Mouse (Mus musculus): ENCODE data around the gene Fbxw5. TPM values are rescaled to one million over a fixed set of nuclear protein-coding genes. Genes with fewer than 3 reads are reported as not detected.
"Not testable (repeated sequence)": the region's sequence is repeated elsewhere in the genome, so short reads cannot be mapped to it uniquely, and the experiment has no call there.

Fbxw5 gene
- polyA plus RNA-seq, 1 experiment, result 59.4 TPM

DNA sequence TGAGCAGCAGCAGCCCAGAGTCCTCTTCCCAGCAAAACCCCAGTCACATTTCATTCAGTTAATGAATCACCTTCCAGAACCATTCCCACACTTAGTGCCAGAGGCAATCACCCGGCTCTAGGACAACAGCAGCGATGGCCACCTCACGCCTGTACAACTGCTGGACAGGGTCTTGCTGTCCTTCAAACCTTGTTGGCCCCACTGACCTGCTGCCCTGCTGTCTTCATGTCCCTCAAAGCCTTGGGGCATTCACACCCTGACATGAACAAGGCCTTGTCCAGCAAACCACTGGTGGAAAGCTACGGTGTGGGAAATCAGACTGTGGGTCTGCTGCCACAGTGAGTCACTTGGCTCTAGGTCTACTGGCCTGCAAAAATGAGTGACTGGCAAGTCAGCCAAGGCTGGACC, 40.0 kb downstream of the Fbxw5 start:
- no peak for TF ChIP-seq POLR2A (IDR thresholded peaks at IDR 0.05; ENCODE audit: borderline replicate concordance, insufficient read depth, low read length)
- TF ChIP-seq CTCF (IDR thresholded peaks at IDR 0.05; ENCODE audit: borderline replicate concordance, insufficient read depth, low read depth, low read length), result no peak
- Histone ChIP-seq H3K4me1 (ENCODE audit: control insufficient read depth, insufficient read depth, low read length) (peaks cover 6% of the 10 kb centered on the region; the same call in 1 of the 2 replicates), H3K4me3 (replicated peaks; ENCODE audit: insufficient read depth, low read depth, low read length) (no peak overlapping the region), H3K27ac (ENCODE audit: insufficient read depth, low read length) (no peak overlapping the region), H3K27me3 (ENCODE audit: control insufficient read depth, insufficient read depth, low read length) (no peaks in the 10 kb centered on the region)
- no peak for DNase-seq
- WGBS, result 89% methylated on average over 4 of the region's 4 CpGs

- Histone ChIP-seq H3K4me1 (ENCODE audit: control insufficient read depth, insufficient read depth, low read length) (peaks cover 6% of the 10 kb centered on the region; the same call in 1 of the 2 replicates), H3K27me3 (ENCODE audit: control insufficient read depth, insufficient read depth, low read length) (no peaks in the 10 kb centered on the region), H3K4me3 (replicated peaks; ENCODE audit: insufficient read depth, low read depth, low read length) (no peak overlapping the region), H3K27ac (ENCODE audit: insufficient read depth, low read length) (no peak overlapping the region)
- DNase-seq, result no peak
- WGBS, result 91% methylated on average over 10 of the region's 10 CpGs
- TF ChIP-seq CTCF (IDR thresholded peaks at IDR 0.05; ENCODE audit: borderline replicate concordance, insufficient read depth, low read depth, low read length) (no peak), POLR2A (IDR thresholded peaks at IDR 0.05; ENCODE audit: borderline replicate concordance, insufficient read depth, low read length) (no peak)
Measured at GRCm38 (mm10) chr2:25541644-25542367, 41.3 kb downstream of the Fbxw5 start.

DNA sequence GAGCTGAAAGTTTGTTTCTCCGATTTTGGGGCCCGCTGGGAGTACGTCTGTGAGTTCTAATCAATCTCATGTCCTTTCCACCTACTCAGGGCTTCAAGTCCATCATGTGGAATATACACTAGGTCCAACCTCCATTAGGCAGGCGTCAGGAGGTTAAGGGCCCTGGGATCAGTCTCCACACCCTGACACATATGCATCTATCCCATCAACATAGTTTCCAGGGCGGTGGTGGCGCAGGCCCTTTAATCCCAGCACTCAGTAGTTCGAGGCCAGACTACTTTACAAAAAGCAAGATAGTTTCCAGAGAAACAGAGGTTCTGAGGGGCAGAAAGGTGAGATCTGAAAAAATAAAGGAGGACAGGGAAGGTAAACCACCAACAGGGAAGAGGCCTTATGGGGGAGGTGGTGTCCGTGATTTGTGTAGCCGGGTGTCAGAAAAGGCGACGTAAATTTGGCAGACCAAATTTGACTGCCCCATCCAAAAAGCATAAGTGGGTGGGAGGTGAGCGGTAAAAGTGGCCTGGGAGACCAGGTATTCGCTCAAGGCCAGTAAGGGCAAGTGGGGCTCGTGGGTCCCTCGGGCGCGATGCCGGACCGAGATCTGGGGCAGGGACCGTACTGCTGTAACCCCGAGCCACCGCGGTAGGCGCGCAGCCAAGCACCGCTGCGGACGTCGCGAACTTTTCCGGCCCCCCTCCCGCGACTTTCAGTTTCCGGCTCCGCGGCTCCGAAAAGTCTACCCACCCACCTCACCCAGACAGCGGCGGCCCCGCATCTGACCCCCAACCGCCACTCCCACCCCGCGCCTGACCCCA, 45.7 kb downstream of the Fbxw5 start:
- Histone ChIP-seq H3K27me3 (ENCODE audit: control insufficient read depth, insufficient read depth, low read length) (no peaks in the 10 kb centered on the region), H3K4me1 (ENCODE audit: control insufficient read depth, insufficient read depth, low read length) (0 out of 2 replicates have a peak, but pooled peaks cover 6% of the 10 kb centered on the region), H3K27ac (ENCODE audit: insufficient read depth, low read length) (no peak overlapping the region), H3K4me3 (replicated peaks; ENCODE audit: insufficient read depth, low read depth, low read length) (peak overlapping the region; percentile 71)
- TF ChIP-seq CTCF (IDR thresholded peaks at IDR 0.05; ENCODE audit: borderline replicate concordance, insufficient read depth, low read depth, low read length) (no peak), POLR2A (IDR thresholded peaks at IDR 0.05; ENCODE audit: borderline replicate concordance, insufficient read depth, low read length) (no peak)
- no peak for DNase-seq
- WGBS, result 9% methylated on average over 42 of the region's 43 CpGs

GRCm38 (mm10) chr2:25546811-25547491, 46.4 kb downstream of the Fbxw5 start, which contains the start of gene Traf2:
Gene Traf2 (minus strand): TSS chr2:25546940.
- WGBS, result 3% methylated on average over 48 of the region's 48 CpGs
- Histone ChIP-seq H3K27me3 (ENCODE audit: control insufficient read depth, insufficient read depth, low read length) (no peaks in the 10 kb centered on the region), H3K4me1 (ENCODE audit: control insufficient read depth, insufficient read depth, low read length) (0 out of 2 replicates have a peak, but pooled peaks cover 3% of the 10 kb centered on the region), H3K27ac (ENCODE audit: insufficient read depth, low read length) (no peak within 1 kb of the TSS), H3K4me3 (replicated peaks; ENCODE audit: insufficient read depth, low read depth, low read length) (peak within 1 kb of the TSS; percentile 71)
- DNase-seq, result peak; percentile 98 to 99
- TF ChIP-seq CTCF (IDR thresholded peaks at IDR 0.05; ENCODE audit: borderline replicate concordance, insufficient read depth, low read depth, low read length), result no peak
- TF ChIP-seq POLR2A (IDR thresholded peaks at IDR 0.05; ENCODE audit: borderline replicate concordance, insufficient read depth, low read length), result peak; percentile 21; the same call in 1 of the 2 replicates

GRCm38 (mm10) chr2:25549021-25549991, 48.8 kb downstream of the Fbxw5 start:
- no peaks in the 10 kb centered on the region for H3K27me3 ChIP-seq (ENCODE audit: control insufficient read depth, insufficient read depth, low read length)
- 0 out of 2 replicates have a peak, but pooled peaks cover 3% of the 10 kb centered on the region for H3K4me1 ChIP-seq (ENCODE audit: control insufficient read depth, insufficient read depth, low read length)
- DNase-seq, result peak in 1 of 2 experiments; percentile 7
- no peak for TF ChIP-seq POLR2A (IDR thresholded peaks at IDR 0.05; ENCODE audit: borderline replicate concordance, insufficient read depth, low read length)
- no peak for TF ChIP-seq CTCF (IDR thresholded peaks at IDR 0.05; ENCODE audit: borderline replicate concordance, insufficient read depth, low read depth, low read length)
- 73% methylated on average over 9 of the region's 9 CpGs for WGBS
- no peak overlapping the region for H3K4me3 ChIP-seq (replicated peaks; ENCODE audit: insufficient read depth, low read depth, low read length)
- H3K27ac ChIP-seq (ENCODE audit: insufficient read depth, low read length), result no peak overlapping the region

- no peak overlapping the region for H3K4me3 ChIP-seq (replicated peaks; ENCODE audit: insufficient read depth, low read depth, low read length)
- peak; percentile 70 to 73 for DNase-seq
- peaks cover 1% of the 10 kb centered on the region; the same call in 1 of the 2 replicates for H3K4me1 ChIP-seq (ENCODE audit: control insufficient read depth, insufficient read depth, low read length)
- no peaks in the 10 kb centered on the region for H3K27me3 ChIP-seq (ENCODE audit: control insufficient read depth, insufficient read depth, low read length)
- WGBS, result 25% methylated on average over 5 of the region's 5 CpGs
- H3K27ac ChIP-seq (ENCODE audit: insufficient read depth, low read length), result no peak overlapping the region
- TF ChIP-seq POLR2A (IDR thresholded peaks at IDR 0.05; ENCODE audit: borderline replicate concordance, insufficient read depth, low read length), result no peak
- TF ChIP-seq CTCF (IDR thresholded peaks at IDR 0.05; ENCODE audit: borderline replicate concordance, insufficient read depth, low read depth, low read length), result peak; percentile 83
Measured at GRCm38 (mm10) chr2:25551186-25551585, 50.6 kb downstream of the Fbxw5 start.

DNA sequence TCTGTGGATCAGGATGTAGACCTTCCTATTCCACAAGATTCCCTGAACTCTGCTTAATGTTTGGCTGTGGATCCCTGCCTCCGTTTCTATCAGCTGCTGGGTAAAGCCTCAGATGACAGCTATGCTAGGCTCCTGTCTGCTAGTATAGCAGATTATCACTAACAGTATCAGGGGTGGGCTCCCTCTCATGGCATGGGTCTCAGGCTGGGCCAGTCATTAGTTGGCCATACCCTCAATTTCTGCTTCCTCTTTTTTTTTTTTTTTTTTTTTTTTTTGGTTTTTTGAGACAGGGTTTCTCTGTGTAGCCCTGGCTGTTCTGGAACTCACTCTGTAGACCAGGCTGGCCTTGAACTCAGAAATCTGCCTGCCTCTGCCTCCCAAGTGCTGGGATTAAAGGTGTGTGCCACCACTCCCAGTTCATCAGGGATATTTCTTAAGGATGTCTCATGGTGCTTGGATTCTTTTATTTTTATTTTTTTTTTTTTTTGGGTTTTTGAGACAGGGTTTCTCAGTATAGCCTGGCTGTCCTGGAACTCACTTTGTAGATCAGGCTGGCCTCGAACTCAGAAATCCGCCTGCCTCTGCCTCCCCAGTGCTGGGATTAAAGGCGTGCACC, 52.7 kb downstream of the Fbxw5 start:
- 90% methylated on average over 4 of the region's 4 CpGs for WGBS
- not testable (repeated sequence) for H3K27me3 ChIP-seq (ENCODE audit: control insufficient read depth, insufficient read depth, low read length); DNase-seq; H3K4me3 ChIP-seq (replicated peaks; ENCODE audit: insufficient read depth, low read depth, low read length); H3K4me1 ChIP-seq (ENCODE audit: control insufficient read depth, insufficient read depth, low read length); H3K27ac ChIP-seq (ENCODE audit: insufficient read depth, low read length)

Data from cerebellum, adult 2 months (tissue).